Mouse (Mus musculus): ENCODE data around the gene Mertk. TPM values are rescaled to one million over a fixed set of nuclear protein-coding genes. Genes with fewer than 3 reads are reported as not detected.

Mertk gene
- polyA plus RNA-seq, 1 experiment, result 9.2 TPM

- Histone ChIP-seq H3K4me1 (ENCODE audit: control insufficient read depth, insufficient read depth, insufficient read length) (no peaks in the 10 kb centered on the region; the same call in 1 of the 2 replicates), H3K36me3 (ENCODE audit: control insufficient read depth, insufficient read depth, low read length) (no peaks in the 10 kb centered on the region), H3K4me3 (ENCODE audit: extremely low read depth, insufficient read depth, insufficient read length) (no peak overlapping the region), H3K27ac (ENCODE audit: insufficient read depth, low read length) (no peak overlapping the region), H3K27me3 (ENCODE audit: control insufficient read depth, insufficient read depth, low read length) (no peaks in the 10 kb centered on the region)
- 75% methylated on average over 4 of the region's 4 CpGs for WGBS
- TF ChIP-seq POLR2A (IDR thresholded peaks at IDR 0.05; ENCODE audit: low read depth, low read length) (no peak), CTCF (IDR thresholded peaks at IDR 0.05; ENCODE audit: extremely low read depth, insufficient read depth, insufficient read length, insufficient replicate concordance) (no peak)
- no peak for DNase-seq (ENCODE audit: low read depth in 1 of 2, low spot score in 2 of 2)
Measured at GRCm38 (mm10) chr2:128755149-128755691, 56.5 kb downstream of the Mertk start.

GRCm38 (mm10) chr2:128758724-128759340 lies 60.1 kb downstream of the Mertk start:
- 83% methylated on average over 10 of the region's 10 CpGs for WGBS
- Histone ChIP-seq H3K27me3 (ENCODE audit: control insufficient read depth, insufficient read depth, low read length) (no peaks in the 10 kb centered on the region), H3K4me1 (ENCODE audit: control insufficient read depth, insufficient read depth, insufficient read length) (no peaks in the 10 kb centered on the region), H3K27ac (ENCODE audit: insufficient read depth, low read length) (no peak overlapping the region), H3K36me3 (ENCODE audit: control insufficient read depth, insufficient read depth, low read length) (no peaks in the 10 kb centered on the region), H3K4me3 (ENCODE audit: extremely low read depth, insufficient read depth, insufficient read length) (no peak overlapping the region)
- no peak for TF ChIP-seq CTCF (IDR thresholded peaks at IDR 0.05; ENCODE audit: extremely low read depth, insufficient read depth, insufficient read length, insufficient replicate concordance)
- no peak for TF ChIP-seq POLR2A (IDR thresholded peaks at IDR 0.05; ENCODE audit: low read depth, low read length)
- no peak for DNase-seq (ENCODE audit: low read depth in 1 of 2, low spot score in 2 of 2)

- DNase-seq (ENCODE audit: low read depth in 1 of 2, low spot score in 2 of 2), result no peak
- no peak overlapping the region for H3K27ac ChIP-seq (ENCODE audit: insufficient read depth, low read length)
- no peaks in the 10 kb centered on the region for H3K27me3 ChIP-seq (ENCODE audit: control insufficient read depth, insufficient read depth, low read length)
- H3K4me3 ChIP-seq (ENCODE audit: extremely low read depth, insufficient read depth, insufficient read length), result no peak overlapping the region
- H3K4me1 ChIP-seq (ENCODE audit: control insufficient read depth, insufficient read depth, insufficient read length), result no peaks in the 10 kb centered on the region
- no peak for TF ChIP-seq POLR2A (IDR thresholded peaks at IDR 0.05; ENCODE audit: low read depth, low read length)
- H3K36me3 ChIP-seq (ENCODE audit: control insufficient read depth, insufficient read depth, low read length), result no peaks in the 10 kb centered on the region
- WGBS, result 80% methylated on average over 9 of the region's 9 CpGs
Measured at GRCm38 (mm10) chr2:128762008-128762407, 63.3 kb downstream of the Mertk start.

GRCm38 (mm10) chr2:128765787-128766186 lies 67.0 kb downstream of the Mertk start:
- no peak for DNase-seq (ENCODE audit: low read depth in 1 of 2, low spot score in 2 of 2)
- H3K27me3 ChIP-seq (ENCODE audit: control insufficient read depth, insufficient read depth, low read length), result no peaks in the 10 kb centered on the region
- H3K4me3 ChIP-seq (ENCODE audit: extremely low read depth, insufficient read depth, insufficient read length), result no peak overlapping the region
- H3K27ac ChIP-seq (ENCODE audit: insufficient read depth, low read length), result no peak overlapping the region
- H3K36me3 ChIP-seq (ENCODE audit: control insufficient read depth, insufficient read depth, low read length), result no peaks in the 10 kb centered on the region
- 91% methylated on average over 1 of the region's 1 CpGs for whole genome bisulfite sequencing
- no peaks in the 10 kb centered on the region for H3K4me1 ChIP-seq (ENCODE audit: control insufficient read depth, insufficient read depth, insufficient read length)
- TF ChIP-seq POLR2A (IDR thresholded peaks at IDR 0.05; ENCODE audit: low read depth, low read length) (no peak), CTCF (IDR thresholded peaks at IDR 0.05; ENCODE audit: extremely low read depth, insufficient read depth, insufficient read length, insufficient replicate concordance) (no peak)

GRCm38 (mm10) chr2:128768545-128769247 lies 69.9 kb downstream of the Mertk start:
- TF ChIP-seq POLR2A (IDR thresholded peaks at IDR 0.05; ENCODE audit: low read depth, low read length) (no peak), CTCF (IDR thresholded peaks at IDR 0.05; ENCODE audit: extremely low read depth, insufficient read depth, insufficient read length, insufficient replicate concordance) (no peak)
- Histone ChIP-seq H3K4me3 (ENCODE audit: extremely low read depth, insufficient read depth, insufficient read length) (no peak overlapping the region), H3K27me3 (ENCODE audit: control insufficient read depth, insufficient read depth, low read length) (no peaks in the 10 kb centered on the region), H3K36me3 (ENCODE audit: control insufficient read depth, insufficient read depth, low read length) (no peaks in the 10 kb centered on the region), H3K27ac (ENCODE audit: insufficient read depth, low read length) (no peak overlapping the region), H3K4me1 (ENCODE audit: control insufficient read depth, insufficient read depth, insufficient read length) (no peaks in the 10 kb centered on the region)
- 85% methylated on average over 4 of the region's 4 CpGs for WGBS
- DNase-seq (ENCODE audit: low read depth in 1 of 2, low spot score in 2 of 2), result no peak

GRCm38 (mm10) chr2:128770557-128770956 lies 71.8 kb downstream of the Mertk start:
- no peak for DNase-seq (ENCODE audit: low read depth in 1 of 2, low spot score in 2 of 2)
- no peaks in the 10 kb centered on the region for H3K4me1 ChIP-seq (ENCODE audit: control insufficient read depth, insufficient read depth, insufficient read length)
- H3K4me3 ChIP-seq (ENCODE audit: extremely low read depth, insufficient read depth, insufficient read length), result no peak overlapping the region
- WGBS, result 89% methylated on average over 6 of the region's 6 CpGs
- H3K36me3 ChIP-seq (ENCODE audit: control insufficient read depth, insufficient read depth, low read length), result no peaks in the 10 kb centered on the region
- TF ChIP-seq POLR2A (IDR thresholded peaks at IDR 0.05; ENCODE audit: low read depth, low read length) (no peak), CTCF (IDR thresholded peaks at IDR 0.05; ENCODE audit: extremely low read depth, insufficient read depth, insufficient read length, insufficient replicate concordance) (no peak)
- no peak overlapping the region for H3K27ac ChIP-seq (ENCODE audit: insufficient read depth, low read length)
- no peaks in the 10 kb centered on the region for H3K27me3 ChIP-seq (ENCODE audit: control insufficient read depth, insufficient read depth, low read length)

- Histone ChIP-seq H3K36me3 (ENCODE audit: control insufficient read depth, insufficient read depth, low read length) (no peaks in the 10 kb centered on the region), H3K27ac (ENCODE audit: insufficient read depth, low read length) (no peak overlapping the region), H3K4me3 (ENCODE audit: extremely low read depth, insufficient read depth, insufficient read length) (no peak overlapping the region), H3K27me3 (ENCODE audit: control insufficient read depth, insufficient read depth, low read length) (no peaks in the 10 kb centered on the region), H3K4me1 (ENCODE audit: control insufficient read depth, insufficient read depth, insufficient read length) (no peaks in the 10 kb centered on the region)
- WGBS, result 19% methylated on average over 4 of the region's 4 CpGs
- TF ChIP-seq CTCF (IDR thresholded peaks at IDR 0.05; ENCODE audit: extremely low read depth, insufficient read depth, insufficient read length, insufficient replicate concordance) (no peak), POLR2A (IDR thresholded peaks at IDR 0.05; ENCODE audit: low read depth, low read length) (no peak)
- DNase-seq (ENCODE audit: low read depth in 1 of 2, low spot score in 2 of 2), result no peak
Measured at GRCm38 (mm10) chr2:128771048-128771447, 72.3 kb downstream of the Mertk start.

All from spleen, adult 2 months (tissue).